Mouse (Mus musculus): ENCODE measurements around the gene Mccc1.

- TF ChIP-seq CTCF (IDR thresholded peaks at IDR 0.05; ENCODE audit: extremely low read depth, insufficient read depth, low read length) (no peak), POLR2A (IDR thresholded peaks at IDR 0.05; ENCODE audit: extremely low read depth, insufficient read depth, low read length) (no peak)
These were observed 34.0 kb downstream of the Mccc1 start for GRCm38 (mm10) chr3:35966493-35966892.
